Mouse (Mus musculus): Measurements from ENCODE around the gene Wdr90.

- no peak for TF ChIP-seq CTCF (IDR thresholded peaks at IDR 0.05; ENCODE audit: low read depth)
- no peak for TF ChIP-seq EP300 (IDR thresholded peaks at IDR 0.05; ENCODE audit: low read depth)
Observed at GRCm38 (mm10) chr17:25834595-25835222, 26.6 kb downstream of the Wdr90 start.

All from liver, embryonic 14.5 days (tissue).